Mouse (Mus musculus): ENCODE measurements around the gene Nxnl2. TPM values are rescaled to one million over a fixed set of nuclear protein-coding genes. Genes with fewer than 3 reads are reported as not detected.

Gene Nxnl2
- polyA plus RNA-seq (2015; fragmentation: Nextera tagmentation; extraction: Ambion mirVana) = 4.5 and 5.4 TPM in 2 replicates

DNA sequence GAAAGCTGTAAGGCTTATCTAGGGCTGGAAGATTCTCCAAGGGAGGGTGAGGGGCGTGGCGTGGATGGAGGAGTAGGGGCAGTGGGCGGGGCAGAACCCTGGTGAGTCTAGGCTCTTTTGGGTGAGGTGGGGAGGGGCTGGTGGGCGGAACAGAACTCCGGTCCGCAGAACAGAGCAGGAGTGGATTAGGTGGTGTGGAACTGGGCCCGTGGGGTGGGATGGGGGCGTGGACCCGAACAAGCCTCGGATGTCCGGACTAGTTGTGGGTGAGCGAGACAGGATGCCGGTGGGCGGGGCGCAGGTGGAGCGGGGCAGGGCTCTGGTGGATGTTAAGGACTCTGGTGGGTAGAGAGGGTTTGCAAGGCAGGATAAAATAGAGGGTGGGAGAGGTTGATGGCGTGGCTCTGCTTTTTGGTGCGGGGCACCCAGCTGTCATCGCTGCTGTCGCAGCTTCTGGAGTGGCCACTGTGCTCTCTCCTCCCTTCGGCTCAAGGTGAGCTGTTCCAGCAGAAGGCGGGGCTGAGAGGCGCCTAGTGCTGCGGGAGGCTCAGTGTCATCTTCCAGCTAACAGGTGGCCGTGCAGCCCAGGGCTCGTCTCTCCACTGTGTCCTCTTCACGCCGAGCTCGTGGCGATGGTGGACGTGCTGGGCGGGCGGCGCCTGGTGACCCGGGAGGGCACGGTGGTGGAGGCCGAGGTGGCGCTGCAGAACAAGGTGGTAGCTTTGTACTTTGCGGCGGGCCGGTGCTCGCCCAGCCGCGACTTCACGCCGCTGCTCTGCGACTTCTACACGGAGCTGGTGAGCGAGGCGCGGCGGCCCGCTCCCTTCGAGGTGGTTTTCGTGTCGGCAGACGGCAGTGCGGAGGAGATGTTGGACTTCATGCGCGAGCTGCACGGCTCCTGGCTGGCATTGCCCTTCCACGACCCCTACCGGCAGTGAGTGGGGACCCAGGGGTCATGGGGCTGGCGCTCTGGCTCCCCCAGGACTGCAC lies at the start of gene Nxnl2:
TSS of gene Nxnl2 (plus strand) at position 332 of the 990 bp plus-strand sequence.

Small RNA genes within 50 kb of the gene (microRNA-seq; reads per million reads assigned to microRNA genes)
- not detected for gene Gm44341

Other genes with a start within 250 kb of the Nxnl2 start
- gene Spin1, start 70.1 kb upstream of the Nxnl2 start, polyA plus RNA-seq (2015; fragmentation: Nextera tagmentation; extraction: Ambion mirVana) = 34.8 and 38.0 TPM in 2 replicates
- 19.1 and 20.6 TPM in 2 replicates for gene S1pr3, start 237.6 kb downstream of the Nxnl2 start, polyA plus RNA-seq (2015; fragmentation: Nextera tagmentation; extraction: Ambion mirVana)

Measured in urinary bladder, postnatal 0 days (tissue).